Mouse (Mus musculus) liver, embryonic 15.5 days (tissue): ENCODE data around the gene Lrrc57. TPM values are rescaled to one million over a fixed set of nuclear protein-coding genes. Genes with fewer than 3 reads are reported as not detected.
"Not testable (repeated sequence)": the region's sequence is repeated elsewhere in the genome, so short reads cannot be mapped to it uniquely, and the experiment has no call there.

Experiments used
- ATAC-seq: fragments of 200-750 bp; cut with Nextera tagmentation; 2 replicates; pipeline ENCODE4 v1.8.0; 2017; ENCODE audit warnings: moderate number of reproducible peaks, mild to moderate bottlenecking, moderate library complexity; ENCODE audit not compliant: insufficient read depth
- H3K27ac ChIP-seq: fragments of 300-500 bp; sonication (generic); replicated peaks from 2 replicates; pipeline ENCODE4 v1.5.1; 2015; ENCODE audit warnings: mild to moderate bottlenecking, inconsistent platforms
- H3K27me3 ChIP-seq: fragments of 300-500 bp; sonication (generic); 2 replicates; pipeline ENCODE4 v1.6.1; 2015; ENCODE audit warnings: mild to moderate bottlenecking, inconsistent platforms
- H3K36me3 ChIP-seq: fragments of 300-500 bp; sonication (generic); replicated peaks from 2 replicates; pipeline ENCODE4 v1.6.1; 2015; ENCODE audit warnings: moderate library complexity, mild to moderate bottlenecking, inconsistent platforms
- H3K4me1 ChIP-seq: fragments of 300-500 bp; sonication (generic); replicated peaks from 2 replicates; pipeline ENCODE4 v1.6.1; 2015; ENCODE audit warnings: inconsistent platforms
- H3K4me2 ChIP-seq: fragments of 300-500 bp; sonication (generic); 2 replicates; pipeline ENCODE4 v1.6.1; 2015; ENCODE audit warnings: moderate library complexity, mild to moderate bottlenecking, inconsistent platforms
- H3K4me3 ChIP-seq: fragments of 300-500 bp; sonication (generic); replicated peaks from 2 replicates; pipeline ENCODE4 v1.5.1; 2015; ENCODE audit warnings: mild to moderate bottlenecking, inconsistent platforms
- H3K9ac ChIP-seq: fragments of 300-500 bp; sonication (generic); 2 replicates; pipeline ENCODE4 v1.6.1; 2015; ENCODE audit warnings: moderate library complexity, mild to moderate bottlenecking, inconsistent platforms
- H3K9me3 ChIP-seq: fragments of 300-500 bp; sonication (generic); replicated peaks from 2 replicates; pipeline ENCODE4 v1.6.1; 2016; ENCODE audit warnings: inconsistent platforms
- WGBS: fragments of 180-500 bp; shearing (Covaris S2); methylation state at CpG from one replicate; pipeline ENCODE4 v1.1.7; 2015; ENCODE audit warnings: mixed read lengths; ENCODE audit not compliant: insufficient replicate concordance; 5-methylcytosine and 5-hydroxymethylcytosine counted together
- polyA plus RNA-seq: library from polyadenylated mRNA; unstranded; fragments of >200 nt; fragmentation: Nextera tagmentation; extraction: Ambion mirVana; gene quantifications from 2 replicates; pipeline ENCODE4 v1.2.1, GENCODE M21; 2015

Gene Lrrc57
- polyA plus RNA-seq, 1 experiment from 2014 or later = 11.8 TPM

DNA sequence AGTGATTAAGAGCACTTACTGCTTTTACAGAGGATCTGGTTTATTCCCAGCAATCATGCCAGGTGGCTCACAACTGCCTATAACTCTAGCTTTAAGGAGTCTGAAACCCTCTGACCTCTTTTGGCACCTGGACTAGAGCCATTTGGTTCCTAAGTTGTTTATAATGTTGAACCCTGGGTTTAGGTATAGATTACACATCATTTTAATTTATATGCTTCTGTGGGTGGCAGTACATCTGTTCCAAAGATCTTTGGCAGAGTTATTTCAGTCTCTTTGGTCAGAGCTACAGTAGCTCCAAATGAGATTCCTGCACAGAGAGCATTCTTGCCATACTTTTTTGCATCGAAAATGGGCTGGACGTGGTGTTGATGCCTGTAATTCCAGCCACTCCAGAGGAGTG, 11.6 kb downstream of the Lrrc57 start:
- no peaks in the 10 kb centered on the region for H3K9me3 ChIP-seq
- H3K4me1 ChIP-seq = no peaks in the 10 kb centered on the region
- ATAC-seq = no peak
- H3K9ac ChIP-seq = no peak overlapping the region
- no peak overlapping the region for H3K4me2 ChIP-seq
- H3K4me3 ChIP-seq = no peak overlapping the region
- H3K36me3 ChIP-seq = peaks cover 70% of the 10 kb centered on the region
- WGBS = 71% methylated on average over 2 of the region's 2 CpGs
- no peak overlapping the region for H3K27ac ChIP-seq
- H3K27me3 ChIP-seq = no peaks in the 10 kb centered on the region

DNA sequence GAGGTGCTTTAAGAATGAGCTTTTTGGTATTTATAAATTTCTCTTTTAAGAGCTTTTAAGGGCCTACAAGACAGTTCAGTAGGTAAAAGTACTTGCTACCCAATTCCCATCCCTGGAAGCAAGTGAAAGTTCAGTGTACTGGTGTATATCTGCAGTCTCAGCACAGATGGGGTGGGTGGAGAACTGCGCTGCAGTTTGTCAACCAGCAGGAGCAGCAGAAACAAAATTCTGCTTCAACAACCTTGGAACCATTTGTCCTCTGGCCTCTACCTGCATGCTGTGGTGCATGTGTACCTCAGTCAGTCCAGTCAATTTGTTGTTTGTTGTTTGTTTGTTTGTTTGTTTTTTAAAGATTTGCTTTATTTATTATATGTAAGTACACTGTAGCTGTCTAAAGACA, 17.1 kb downstream of the Lrrc57 start:
- ATAC-seq = no peak
- Histone ChIP-seq H3K27ac (no peak overlapping the region), H3K4me2 (no peak overlapping the region), H3K9ac (no peak overlapping the region), H3K36me3 (peaks cover 50% of the 10 kb centered on the region), H3K27me3 (no peaks in the 10 kb centered on the region), H3K4me1 (no peaks in the 10 kb centered on the region), H3K9me3 (no peaks in the 10 kb centered on the region), H3K4me3 (no peak overlapping the region)
- WGBS = 80% methylated on average over 1 of the region's 1 CpGs

DNA sequence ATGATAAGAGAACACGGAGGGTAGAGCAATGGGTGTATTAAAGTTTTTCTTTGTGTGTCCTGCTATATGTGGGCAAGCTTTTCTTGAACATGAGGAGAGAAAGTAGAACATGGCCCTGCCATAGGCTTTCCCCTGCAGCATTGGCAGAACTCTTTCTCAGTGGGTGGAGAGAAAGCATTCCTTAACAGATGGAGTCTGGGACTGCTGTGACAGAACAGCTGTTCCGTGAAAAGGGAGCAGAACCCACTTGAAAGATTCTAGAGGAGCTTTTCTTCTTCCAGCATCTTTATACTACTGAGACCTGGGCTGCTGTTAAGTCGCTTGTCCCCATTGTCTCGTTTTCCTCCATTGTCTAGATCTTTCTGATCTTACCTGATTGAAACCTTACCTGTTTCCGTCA, 19.6 kb downstream of the Lrrc57 start:
- Histone ChIP-seq H3K4me3 (no peak overlapping the region), H3K9ac (no peak overlapping the region), H3K4me2 (no peak overlapping the region), H3K9me3 (no peaks in the 10 kb centered on the region), H3K27me3 (no peaks in the 10 kb centered on the region), H3K27ac (no peak overlapping the region), H3K36me3 (peaks cover 51% of the 10 kb centered on the region), H3K4me1 (no peaks in the 10 kb centered on the region)
- WGBS = 76% methylated on average over 5 of the region's 5 CpGs
- ATAC-seq = no peak

DNA sequence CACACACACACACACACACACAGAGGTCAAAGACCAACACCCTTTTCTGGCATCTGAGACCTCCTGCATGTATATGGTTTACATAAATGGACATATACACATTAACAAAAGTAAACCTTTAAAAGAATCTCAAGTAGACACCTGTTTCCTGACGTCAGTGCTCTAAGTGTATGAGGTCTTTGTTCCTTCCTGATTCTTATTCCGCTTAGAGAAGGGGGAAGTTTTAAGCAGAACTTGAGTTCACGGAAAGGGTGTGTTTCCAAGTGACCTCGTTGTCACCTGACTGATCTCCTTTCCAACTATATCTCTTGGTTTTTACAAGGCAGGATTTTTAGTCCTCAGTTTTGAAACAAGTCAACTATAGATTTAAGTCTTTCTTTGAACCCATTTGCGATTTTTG, 31.0 kb downstream of the Lrrc57 start:
- H3K4me2 ChIP-seq = no peak overlapping the region
- H3K9ac ChIP-seq = no peak overlapping the region
- WGBS = 26% methylated on average over 5 of the region's 5 CpGs
- H3K27me3 ChIP-seq = no peaks in the 10 kb centered on the region
- H3K27ac ChIP-seq = no peak overlapping the region; the same call in 1 of the 2 replicates
- no peak for ATAC-seq
- H3K9me3 ChIP-seq = no peaks in the 10 kb centered on the region
- H3K4me1 ChIP-seq = peaks cover 38% of the 10 kb centered on the region
- H3K4me3 ChIP-seq = no peak overlapping the region
- no peaks in the 10 kb centered on the region for H3K36me3 ChIP-seq

DNA sequence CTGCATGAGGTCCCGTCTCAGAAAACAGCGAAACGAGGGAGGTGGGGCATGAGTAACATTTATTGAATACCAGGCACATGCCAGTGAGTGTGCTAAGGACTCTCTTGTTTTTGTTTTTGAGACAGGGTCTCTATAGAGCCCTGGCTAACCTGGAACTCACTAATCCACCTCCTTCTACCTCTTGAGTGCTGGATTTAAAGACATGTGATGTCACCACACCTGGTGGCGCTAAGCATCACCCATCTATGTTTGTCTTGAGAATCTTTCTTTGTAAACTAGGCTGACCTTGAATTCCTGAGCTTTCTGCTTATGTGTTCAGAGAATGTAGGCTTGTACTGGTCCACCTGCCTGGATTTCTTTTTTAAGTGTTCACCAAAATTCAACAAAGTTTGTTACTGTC, 31.5 kb downstream of the Lrrc57 start:
- Histone ChIP-seq H3K36me3 (no peaks in the 10 kb centered on the region), H3K9ac (no peak overlapping the region), H3K4me1 (peaks cover 38% of the 10 kb centered on the region), H3K9me3 (no peaks in the 10 kb centered on the region), H3K4me3 (no peak overlapping the region), H3K4me2 (no peak overlapping the region), H3K27me3 (no peaks in the 10 kb centered on the region), H3K27ac (no peak overlapping the region; the same call in 1 of the 2 replicates)
- WGBS = 53% methylated on average over 4 of the region's 4 CpGs
- no peak for ATAC-seq

DNA sequence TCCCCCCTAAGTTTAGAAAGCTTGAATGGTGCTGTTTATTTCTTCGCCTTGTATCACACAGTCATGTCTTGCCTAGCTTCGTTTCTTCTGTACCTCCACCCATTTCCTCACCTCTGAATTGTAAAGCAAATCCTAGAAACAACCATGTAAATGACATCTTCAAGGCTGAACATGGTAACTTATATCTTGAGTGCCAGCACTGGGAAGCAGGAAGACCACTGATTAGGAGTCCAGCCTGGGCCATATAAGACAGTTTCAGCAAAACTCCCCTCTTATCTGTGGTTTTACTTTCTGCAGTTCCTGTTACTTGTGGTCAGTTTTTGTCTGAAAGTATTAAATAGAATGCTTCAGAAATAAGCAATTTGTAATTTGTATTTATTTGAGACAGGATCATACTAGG, 33.3 kb downstream of the Lrrc57 start:
- WGBS = 25% methylated on average over 2 of the region's 2 CpGs
- no peaks in the 10 kb centered on the region for H3K27me3 ChIP-seq
- H3K36me3 ChIP-seq = peaks cover 5% of the 10 kb centered on the region; the same call in 1 of the 2 replicates
- H3K27ac ChIP-seq = 0 out of 2 replicates have a peak overlapping the region, but pooled peaks have one; percentile 46
- peaks cover 43% of the 10 kb centered on the region for H3K4me1 ChIP-seq
- no peak overlapping the region for H3K4me3 ChIP-seq
- H3K4me2 ChIP-seq = no peak overlapping the region
- no peak overlapping the region for H3K9ac ChIP-seq
- peak; percentile 56; the same call in 1 of the 2 replicates for ATAC-seq
- no peaks in the 10 kb centered on the region for H3K9me3 ChIP-seq

DNA sequence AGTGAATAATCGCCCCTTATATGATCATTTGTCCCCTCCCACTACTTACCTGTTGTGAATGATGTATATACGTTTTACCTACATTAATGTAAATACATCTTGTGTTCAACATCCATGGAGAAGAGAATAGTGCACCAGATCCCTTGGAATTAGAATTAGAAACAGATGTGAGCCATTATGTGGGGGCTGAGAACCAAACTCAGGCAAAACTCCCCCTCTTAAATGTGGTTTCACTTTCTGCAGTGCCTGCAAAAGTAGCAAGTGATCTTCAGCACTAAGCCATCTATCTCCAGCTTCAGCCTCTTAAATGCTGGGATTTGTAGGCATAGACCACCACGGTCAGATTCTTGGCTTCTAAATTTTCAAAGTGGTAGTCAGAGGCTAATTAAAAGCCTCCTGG, 34.2 kb downstream of the Lrrc57 start:
- H3K4me3 ChIP-seq = no peak overlapping the region
- H3K4me2 ChIP-seq = no peak overlapping the region
- 66% methylated on average over 3 of the region's 3 CpGs for WGBS
- no peaks in the 10 kb centered on the region for H3K9me3 ChIP-seq
- peaks cover 49% of the 10 kb centered on the region for H3K4me1 ChIP-seq
- H3K27me3 ChIP-seq = no peaks in the 10 kb centered on the region
- no peak overlapping the region for H3K9ac ChIP-seq
- ATAC-seq = no peak
- H3K27ac ChIP-seq = no peak overlapping the region
- peaks cover 5% of the 10 kb centered on the region; the same call in 1 of the 2 replicates for H3K36me3 ChIP-seq

DNA sequence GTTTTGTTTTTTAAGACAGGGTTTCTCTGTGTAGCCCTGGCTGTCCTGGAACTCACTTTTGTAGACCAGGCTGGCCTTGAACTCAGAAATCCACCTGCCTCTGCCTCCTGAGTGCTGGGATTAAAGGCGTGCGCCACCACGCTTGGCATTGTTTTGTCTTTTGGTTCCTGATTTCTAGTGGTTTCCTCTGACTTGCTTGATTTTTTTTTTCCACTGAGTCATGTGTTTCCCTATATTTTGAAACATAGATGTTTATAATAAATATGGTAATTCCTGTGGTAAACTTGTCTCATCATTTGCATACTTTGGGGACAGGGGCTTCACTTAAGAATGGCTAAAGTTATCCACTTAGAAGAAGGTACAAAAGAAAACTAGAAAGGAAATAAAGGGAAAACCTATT, 37.2 kb downstream of the Lrrc57 start:
- WGBS = 82% methylated on average over 3 of the region's 3 CpGs
- H3K9ac ChIP-seq, H3K36me3 ChIP-seq, ATAC-seq, H3K4me3 ChIP-seq, H3K9me3 ChIP-seq, H3K4me2 ChIP-seq, H3K27ac ChIP-seq, H3K27me3 ChIP-seq: not testable (repeated sequence)
- H3K4me1 ChIP-seq = peaks cover 52% of the 10 kb centered on the region

DNA sequence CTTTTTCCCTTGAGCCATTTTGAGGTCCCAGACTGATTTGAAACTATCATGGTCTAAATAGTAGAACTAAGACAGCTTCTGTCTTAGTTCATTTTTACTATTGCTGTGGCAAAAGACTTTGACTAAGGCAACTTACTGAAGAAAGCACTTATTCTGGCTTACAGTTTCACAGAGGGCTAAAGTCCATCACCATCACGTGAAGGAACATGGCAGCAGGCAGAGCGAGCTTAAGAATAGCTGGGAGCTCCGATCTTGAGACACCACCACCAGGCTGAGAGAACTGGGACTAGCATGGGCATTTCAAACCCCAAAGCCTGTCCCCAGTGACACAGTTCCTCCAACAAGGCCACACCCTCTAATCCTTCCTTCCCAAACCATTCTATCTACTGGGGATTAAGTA, 38.2 kb downstream of the Lrrc57 start:
- Histone ChIP-seq H3K4me1 (peaks cover 50% of the 10 kb centered on the region), H3K27me3 (no peaks in the 10 kb centered on the region), H3K4me2 (no peak overlapping the region), H3K36me3 (peaks cover 8% of the 10 kb centered on the region; the same call in 1 of the 2 replicates), H3K9me3 (no peaks in the 10 kb centered on the region), H3K27ac (no peak overlapping the region), H3K4me3 (no peak overlapping the region), H3K9ac (no peak overlapping the region)
- 79% methylated on average over 3 of the region's 3 CpGs for WGBS
- no peak for ATAC-seq

DNA sequence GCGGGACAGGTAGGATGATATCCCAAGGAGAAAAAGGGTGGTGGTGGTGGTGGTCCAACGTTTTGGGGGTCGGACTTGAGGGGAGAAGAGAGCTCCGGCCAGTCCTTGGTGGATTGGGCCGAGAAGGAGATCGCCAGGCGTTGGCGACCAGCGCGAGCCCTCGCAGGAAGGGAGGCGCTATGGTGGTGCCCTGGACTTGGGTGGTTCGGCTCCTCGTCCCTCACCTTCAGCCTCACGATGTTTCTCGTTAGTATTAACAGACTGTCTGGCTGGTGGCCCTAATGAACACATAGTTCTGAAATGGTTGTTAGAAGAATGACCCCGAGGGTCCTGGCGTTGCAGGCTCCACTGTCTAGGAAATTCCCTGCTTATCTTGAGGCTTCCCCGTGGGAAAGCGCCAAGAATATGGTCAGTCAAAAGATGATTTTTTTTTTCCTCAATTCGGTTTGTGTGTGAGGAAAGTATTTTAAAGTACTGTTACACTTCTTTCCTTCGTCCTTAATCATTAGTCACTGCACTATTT, 41.5 kb downstream of the Lrrc57 start:
- under 1% methylated on average over 22 of the region's 22 CpGs for WGBS
- H3K4me3 ChIP-seq = peak overlapping the region; percentile 87
- ATAC-seq = peak; percentile 71
- peaks cover 8% of the 10 kb centered on the region; the same call in 1 of the 2 replicates for H3K36me3 ChIP-seq
- peak overlapping the region; percentile 79 for H3K9ac ChIP-seq
- peaks cover 60% of the 10 kb centered on the region for H3K4me1 ChIP-seq
- H3K4me2 ChIP-seq = peak overlapping the region; percentile 86
- H3K27me3 ChIP-seq = no peaks in the 10 kb centered on the region
- H3K9me3 ChIP-seq = no peaks in the 10 kb centered on the region
- peak overlapping the region; percentile 84 for H3K27ac ChIP-seq

DNA sequence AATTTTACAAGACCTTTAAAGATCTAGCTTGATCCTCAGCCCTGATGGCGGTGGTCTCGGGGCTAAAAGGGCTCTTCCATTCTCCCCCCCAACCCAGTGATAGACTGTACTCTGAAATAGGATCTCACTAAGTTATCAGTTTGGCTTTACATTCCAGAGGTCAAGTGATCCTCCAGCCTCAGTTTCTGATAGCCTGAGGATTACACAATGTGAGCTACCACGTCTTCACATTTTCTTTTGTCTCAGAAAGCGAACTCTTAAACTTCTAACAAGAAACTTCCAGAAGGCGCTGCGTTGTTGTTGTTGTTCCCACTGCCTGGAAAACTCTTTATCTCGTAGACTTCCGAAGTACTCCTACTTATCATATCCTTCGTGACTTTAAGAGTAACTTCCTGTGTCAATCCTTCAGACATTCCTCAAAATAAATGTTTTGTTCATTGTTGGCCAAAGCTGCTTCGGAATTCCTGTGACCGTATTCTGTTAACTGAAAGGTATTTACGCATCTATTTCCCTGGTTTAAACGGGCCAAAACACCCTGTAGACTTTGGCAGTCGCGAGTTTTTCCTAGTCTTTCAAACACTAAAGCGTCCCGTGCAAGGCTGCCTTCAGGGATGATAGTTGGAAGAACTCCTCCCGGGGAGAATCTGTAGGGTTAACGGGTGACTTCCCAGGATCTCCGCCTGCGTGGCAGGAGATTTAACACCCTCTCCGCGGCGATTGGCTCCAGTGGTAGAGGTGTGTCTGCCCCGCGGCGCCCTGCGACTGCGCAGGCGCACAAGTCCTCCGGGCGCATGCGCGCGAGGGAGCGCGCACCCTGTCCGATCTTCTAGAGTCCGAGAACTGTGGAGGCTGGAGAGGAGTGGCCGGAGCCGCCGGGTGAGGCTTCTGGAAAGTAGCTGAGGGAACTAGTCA, 42.2 kb downstream of the Lrrc57 start, which contains the start of gene Snap23:
Gene Snap23 (plus strand): TSS at position 786 of the 912 bp plus-strand sequence.
- 1% methylated on average over 42 of the region's 42 CpGs for WGBS
- Histone ChIP-seq H3K27ac (peak within 1 kb of the TSS; percentile 84), H3K4me1 (peaks cover 66% of the 10 kb centered on the region), H3K4me2 (peak within 1 kb of the TSS; percentile 86), H3K9ac (peak within 1 kb of the TSS; percentile 79), H3K27me3 (no peaks in the 10 kb centered on the region), H3K9me3 (no peaks in the 10 kb centered on the region), H3K36me3 (peaks cover 8% of the 10 kb centered on the region; the same call in 1 of the 2 replicates), H3K4me3 (peak within 1 kb of the TSS; percentile 87)
- ATAC-seq = peak; percentile 94
